Comparison of ENCODE assay signal across 1 mouse cellular context in the genomic region with DNA sequence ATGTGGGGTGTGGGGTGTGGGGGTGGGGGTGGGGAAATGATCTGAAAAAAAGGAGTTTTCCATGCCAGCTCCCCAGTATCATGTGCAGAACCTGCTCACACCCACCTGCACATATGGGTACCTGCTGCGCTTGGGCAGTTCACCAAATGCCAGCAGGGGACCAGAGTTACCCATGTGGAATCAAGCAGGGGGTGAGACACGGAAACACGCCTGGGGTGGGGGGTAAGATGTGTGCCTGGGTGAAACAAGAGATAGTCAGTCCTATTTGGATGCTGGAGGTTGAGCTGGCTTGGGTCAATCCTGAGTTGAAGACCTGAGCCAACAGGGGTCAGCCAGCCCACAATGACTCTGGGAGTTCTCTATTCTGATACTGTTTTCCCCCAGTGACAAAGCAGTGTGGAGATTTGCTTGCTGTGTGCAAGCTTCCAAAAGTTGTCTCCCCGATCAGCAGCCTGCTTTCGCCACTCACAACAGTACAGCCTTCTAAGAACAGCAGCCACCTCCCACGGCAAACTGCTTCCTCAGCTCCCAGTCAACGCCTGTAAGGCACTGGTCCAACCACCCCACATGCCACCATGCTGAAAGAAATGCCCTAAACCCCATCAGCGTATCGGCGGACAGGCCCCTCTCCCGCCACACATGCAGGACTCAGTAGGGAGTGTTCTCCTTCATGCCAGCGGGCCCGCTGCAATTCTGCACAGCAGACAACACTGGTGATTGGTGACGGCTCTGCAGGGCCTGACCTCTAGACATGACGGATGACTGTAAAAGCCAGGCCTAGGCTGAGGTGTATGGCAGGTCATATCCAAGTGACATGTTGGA.
TF ChIP-seq lines count a peak whose summit lies in the region.

No protein-coding gene starts in this region.

TF ChIP-seq in CH12.LX, 34 proteins besides CTCF, POLR2A, EP300 and RAD21 (continued from another document):
- TF ChIP-seq E2F4 (IDR thresholded peaks at IDR 0.05; ENCODE audit: insufficient replicate concordance, low read depth, low read length) (no peak), USF1 (IDR thresholded peaks at IDR 0.05; ENCODE audit: low read depth, low read length) (no peak), MXI1 (IDR thresholded peaks at IDR 0.05; ENCODE audit: low read depth, low read length) (no peak), GABPA (IDR thresholded peaks at IDR 0.05; ENCODE audit: insufficient replicate concordance, low read depth, low read length) (no peak), NRF1 (IDR thresholded peaks at IDR 0.05; ENCODE audit: low read depth, low read length) (no peak), TBP (conservative IDR thresholded peaks at IDR 0.05; ENCODE audit: low read depth, low read length) (no peak), NELFE (IDR thresholded peaks at IDR 0.05; ENCODE audit: low read depth, low read length) (no peak), SMC3 (IDR thresholded peaks at IDR 0.05; ENCODE audit: low read depth, low read length) (no peak), MAFK (IDR thresholded peaks at IDR 0.05; ENCODE audit: insufficient replicate concordance, low read length) (no peak), ZKSCAN1 (IDR thresholded peaks at IDR 0.05; ENCODE audit: borderline replicate concordance, low read depth, low read length) (no peak), CHD1 (IDR thresholded peaks at IDR 0.05; ENCODE audit: low read depth, low read length) (no peak)
